Mouse (Mus musculus): Measurements from ENCODE around the gene Gca.

GRCm38 (mm10) chr2:62630446-62630845 lies 33.6 kb upstream of the Gca start:
- TF ChIP-seq CTCF (IDR thresholded peaks at IDR 0.05; ENCODE audit: insufficient read depth, low read depth, low read length) (no peak), POLR2A (IDR thresholded peaks at IDR 0.05; ENCODE audit: insufficient read depth, low read depth, low read length) (no peak)
